Mouse (Mus musculus): ENCODE results near the gene Klhl8.

DNA sequence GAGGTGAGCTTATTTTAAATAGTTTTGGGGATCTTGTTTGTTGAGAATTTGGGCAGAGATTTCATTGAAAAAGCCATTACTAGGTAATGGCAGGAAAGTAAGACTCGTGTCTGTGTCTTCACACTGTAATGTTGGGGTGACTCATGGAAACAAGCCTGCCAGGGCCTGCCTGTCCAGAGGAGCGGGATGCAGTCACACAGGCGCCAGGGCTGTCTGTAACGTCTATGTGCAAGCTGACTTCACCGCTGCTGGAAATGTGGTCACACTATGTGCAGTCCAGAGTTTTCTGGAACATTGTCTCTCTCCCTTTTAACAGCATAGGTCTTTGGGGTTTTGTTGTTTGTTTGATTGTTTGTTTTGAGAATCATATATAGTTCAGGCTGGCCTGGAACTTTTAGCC, 88.1 kb downstream of the Klhl8 start:
- no peak for TF ChIP-seq CTCF (IDR thresholded peaks at IDR 0.05; ENCODE audit: borderline replicate concordance, insufficient read depth, low read depth, low read length)
- TF ChIP-seq POLR2A (IDR thresholded peaks at IDR 0.05; ENCODE audit: borderline replicate concordance, insufficient read depth, low read length): no peak

Data from cerebellum, adult 2 months (tissue).